Mouse (Mus musculus) frontal cortex, postnatal 10 days (tissue): Measurements from ENCODE around the gene Ntrk2.
A peak's percentile ranks its signal among the peaks of the same experiment; 100 is the strongest.
"Not testable (repeated sequence)": the region's sequence is repeated elsewhere in the genome, so short reads cannot be mapped to it uniquely, and the experiment has no call there.

Experiments used
- DNase-seq, 2 experiments: peaks; one replicate each; pipeline ENCODE4 v3.0.0; 2022; ENCODE audit warnings: low spot score in 2 of 2, mixed read lengths in 1 of 2

Gene Ntrk2

DNA sequence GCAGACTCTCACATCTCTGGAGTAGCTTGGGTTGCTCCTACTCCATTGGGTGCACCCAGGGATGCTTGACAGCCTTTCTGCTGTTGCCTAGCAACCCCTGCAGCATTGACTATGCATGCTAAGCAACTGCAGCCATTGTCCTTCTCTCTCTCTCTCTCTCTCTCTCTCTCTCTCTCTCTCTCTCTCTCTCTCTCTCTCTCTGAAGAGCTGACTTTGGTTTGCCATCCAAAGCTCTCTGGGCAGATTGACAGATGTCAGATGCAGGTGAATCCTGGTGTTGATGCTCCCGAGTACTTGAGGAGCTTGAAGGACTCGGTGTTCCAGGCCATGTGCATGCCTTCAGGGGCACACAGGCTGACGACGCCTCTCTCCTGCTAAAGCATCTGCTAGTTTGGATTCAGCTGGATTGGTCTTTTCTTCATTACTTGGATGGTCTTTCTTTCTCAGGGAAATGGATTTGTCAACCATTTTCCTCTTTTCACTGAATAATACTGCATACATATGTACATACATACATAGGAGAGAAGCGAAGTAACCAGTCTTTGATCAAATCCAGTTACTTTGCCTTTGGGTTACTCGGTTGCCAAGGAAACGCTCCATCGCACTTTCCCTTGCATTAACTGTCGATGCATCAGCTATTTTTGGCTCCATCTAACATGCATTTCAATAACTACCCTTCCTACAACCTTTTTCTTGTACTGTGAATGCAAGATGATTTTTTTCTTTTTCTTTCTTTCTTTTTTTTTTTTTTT lies 234.8 kb downstream of the Ntrk2 start:
- peak; percentile 66 to 69 for DNase-seq

DNA sequence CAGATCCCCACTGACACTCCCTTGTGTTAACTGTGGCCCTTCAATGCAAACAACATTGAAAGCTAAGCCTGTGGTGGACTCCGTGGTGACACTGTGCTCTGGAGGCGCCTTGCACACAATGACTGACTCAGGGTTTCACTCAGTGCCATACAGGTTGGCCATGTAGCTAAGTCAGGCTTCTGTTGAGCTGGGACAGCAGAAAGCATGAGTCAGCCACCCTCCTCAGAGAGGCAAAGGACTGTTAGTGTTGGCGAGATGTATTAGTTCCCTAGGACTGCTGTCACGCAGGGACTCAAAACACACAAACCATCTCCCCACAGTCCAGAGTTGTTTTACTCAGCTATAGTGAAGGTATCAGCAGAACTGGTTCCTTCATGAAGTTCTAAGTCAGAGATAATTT lies 245.8 kb downstream of the Ntrk2 start:
- no peak for DNase-seq

DNA sequence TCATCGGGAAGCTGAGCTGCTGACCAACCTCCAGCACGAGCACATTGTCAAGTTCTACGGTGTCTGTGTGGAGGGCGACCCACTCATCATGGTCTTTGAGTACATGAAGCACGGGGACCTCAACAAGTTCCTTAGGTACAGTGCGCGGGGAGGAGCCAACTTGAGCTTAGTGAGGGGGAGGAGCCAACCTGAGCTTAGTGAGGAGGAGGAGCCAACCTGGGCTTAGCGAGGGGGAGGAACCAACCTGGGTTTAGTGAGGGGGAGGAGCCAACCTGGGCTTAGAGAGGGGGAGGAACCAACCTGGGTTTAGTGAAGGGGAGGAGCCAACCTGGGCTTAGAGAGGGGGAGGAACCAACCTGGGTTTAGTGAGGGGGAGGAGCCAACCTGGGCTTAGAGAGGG lies 248.0 kb downstream of the Ntrk2 start:
- not testable (repeated sequence) for DNase-seq

DNA sequence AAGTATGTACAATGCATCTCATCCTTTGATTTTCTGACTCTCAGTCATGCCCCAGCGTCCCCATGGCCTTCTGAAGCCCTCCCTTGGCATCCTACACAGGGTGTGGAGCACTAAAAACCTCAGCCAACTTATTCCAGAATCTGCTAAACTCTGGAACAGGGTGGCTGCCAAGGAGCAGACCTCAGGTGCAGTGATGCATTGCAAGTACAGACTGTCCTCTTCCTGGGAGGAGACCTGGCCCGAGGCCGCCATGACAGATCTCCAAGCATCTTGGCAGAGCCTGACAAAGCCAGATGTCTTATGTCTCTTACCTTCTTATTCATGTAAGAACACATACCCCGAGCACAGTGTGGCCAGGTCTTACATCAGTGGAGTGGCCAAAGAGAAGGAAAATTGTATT lies 250.5 kb downstream of the Ntrk2 start:
- no peak for DNase-seq

DNA sequence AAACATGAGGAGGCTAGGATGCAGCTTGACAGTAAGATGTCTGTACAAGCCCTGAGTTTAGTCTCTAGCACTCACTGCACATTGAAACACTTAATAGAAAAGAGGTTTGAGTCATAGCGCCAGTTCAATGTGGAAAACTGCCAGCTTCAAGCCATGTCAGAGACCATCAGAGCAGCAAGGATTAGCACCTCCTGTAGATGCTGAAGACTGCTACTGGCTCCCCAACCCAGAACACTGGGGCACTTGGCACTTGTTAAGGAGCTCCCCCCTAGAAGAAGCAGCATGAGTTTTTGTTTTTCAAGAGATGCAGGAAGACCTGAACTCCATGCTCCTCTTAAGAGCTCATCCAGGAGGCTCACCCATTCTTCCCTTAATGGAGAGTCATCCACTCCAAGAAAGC lies 251.5 kb downstream of the Ntrk2 start:
- no peak for DNase-seq

- DNase-seq: no peak
Observed at GRCm38 (mm10) chr13:59059118-59059517, 252.7 kb downstream of the Ntrk2 start.

DNA sequence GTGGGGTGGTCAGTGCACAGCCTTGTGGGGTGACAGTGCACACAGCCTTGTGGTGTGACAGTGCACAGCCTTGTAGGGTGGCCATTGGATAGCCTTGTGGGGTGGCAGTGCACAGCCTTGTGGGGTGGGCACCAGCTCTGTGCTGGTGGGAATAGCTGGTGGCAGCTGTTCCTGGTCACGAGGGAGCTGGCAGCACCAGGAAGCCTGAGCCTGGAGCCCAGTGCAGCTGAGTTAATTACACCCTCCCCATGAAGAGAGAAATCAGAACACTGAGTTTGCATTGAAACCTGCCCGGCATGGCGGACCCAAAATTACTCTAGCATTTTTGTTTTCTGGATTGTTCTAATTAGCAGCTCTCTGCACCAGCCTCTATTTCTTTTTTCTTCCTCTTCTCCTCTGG lies 259.3 kb downstream of the Ntrk2 start:
- no peak for DNase-seq

GRCm38 (mm10) chr13:59073635-59074256 lies 267.4 kb downstream of the Ntrk2 start:
- peak; percentile 82 for DNase-seq

DNA sequence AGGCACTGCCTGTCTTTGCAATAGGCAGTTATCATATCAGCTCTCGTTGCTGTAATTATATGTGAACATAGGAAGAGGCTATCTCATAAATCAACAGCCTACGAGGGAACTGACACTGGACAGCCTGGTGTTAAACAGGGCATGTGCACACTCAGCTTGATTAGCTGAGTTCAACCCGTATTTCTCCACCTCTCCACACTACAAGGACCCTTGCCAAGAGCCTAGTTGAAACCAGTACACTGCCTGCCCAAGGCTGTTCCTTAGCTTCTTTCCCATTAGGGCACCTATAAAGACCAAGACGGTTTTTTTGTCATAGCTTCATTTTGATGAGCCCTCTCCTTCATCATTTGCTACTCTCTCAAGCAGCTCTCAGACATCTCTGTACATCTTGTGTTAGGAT lies 270.1 kb downstream of the Ntrk2 start:
- DNase-seq: no peak

DNA sequence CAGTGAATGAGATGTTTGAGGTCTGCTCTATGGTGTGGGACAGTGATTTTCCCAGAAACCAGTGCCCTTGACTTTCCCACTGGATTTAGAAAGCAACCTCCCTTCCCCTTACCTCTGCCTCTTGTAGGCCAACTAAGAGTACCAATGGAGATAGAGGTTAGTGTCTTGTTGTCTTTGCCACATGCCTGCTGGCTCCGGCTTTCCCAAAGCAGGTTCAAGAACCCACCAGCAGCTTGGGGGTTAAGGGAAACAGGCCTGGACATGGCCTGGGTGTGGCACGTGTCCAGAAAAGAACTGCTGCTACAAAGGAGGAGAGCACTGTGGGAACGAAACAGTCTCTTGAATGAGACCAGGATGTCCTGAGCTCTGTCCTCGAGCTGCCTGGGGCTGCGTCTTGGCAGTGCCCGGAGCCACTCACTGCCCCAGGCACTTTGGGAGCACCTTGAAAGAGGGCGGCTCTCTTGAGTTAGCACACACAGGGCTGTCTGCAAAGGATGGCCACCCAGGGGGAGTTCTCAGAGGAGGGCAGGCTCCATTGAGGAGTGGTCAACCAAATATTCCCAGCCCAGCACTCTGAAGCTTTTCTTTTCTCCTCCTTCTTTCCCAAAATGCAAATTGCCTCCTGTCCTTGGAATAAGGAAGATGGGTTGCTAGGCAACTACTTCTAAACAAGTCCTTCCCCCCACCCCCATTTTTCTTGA lies 273.5 kb downstream of the Ntrk2 start:
- DNase-seq: peak; percentile 38 to 67

DNA sequence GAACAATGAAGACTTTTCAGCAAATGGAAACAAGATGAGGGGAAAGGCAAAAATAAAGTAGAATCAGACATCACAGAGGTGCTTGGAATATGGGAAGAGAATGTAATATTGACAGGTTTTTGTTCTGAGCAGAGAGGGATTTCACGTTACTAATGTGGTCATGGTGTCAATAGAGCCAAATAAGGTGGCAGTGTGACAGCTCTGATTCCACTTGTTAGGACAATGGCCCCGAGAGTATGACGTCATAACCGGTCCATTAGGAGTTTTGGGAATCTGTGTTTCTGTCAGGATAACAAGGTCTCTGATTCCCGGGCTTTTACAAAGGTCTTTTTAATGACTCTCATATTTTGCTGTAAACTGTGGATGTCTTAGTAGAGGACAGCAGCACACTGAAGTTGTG lies 274.1 kb downstream of the Ntrk2 start:
- peak in 1 of 2 experiments; percentile 5 for DNase-seq

DNA sequence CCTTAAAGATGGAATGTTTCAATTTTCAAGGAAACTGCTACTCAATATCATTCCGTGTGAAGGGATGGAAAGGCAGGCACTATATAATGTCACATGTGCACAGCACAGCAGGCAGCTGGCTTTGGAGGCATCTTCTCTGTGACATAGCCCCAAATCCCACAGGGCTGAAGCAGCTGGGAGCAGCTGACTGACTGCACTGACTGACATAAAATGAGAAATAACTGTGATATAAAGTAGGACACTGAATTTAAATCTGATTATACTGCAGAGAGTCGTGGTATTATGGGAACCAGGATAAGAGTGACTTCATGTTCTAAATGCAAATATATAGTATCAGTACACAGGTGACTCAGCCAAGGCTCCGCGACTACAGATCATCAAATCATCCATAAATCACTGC lies 282.6 kb downstream of the Ntrk2 start:
- DNase-seq: peak in 1 of 2 experiments; percentile 11

DNA sequence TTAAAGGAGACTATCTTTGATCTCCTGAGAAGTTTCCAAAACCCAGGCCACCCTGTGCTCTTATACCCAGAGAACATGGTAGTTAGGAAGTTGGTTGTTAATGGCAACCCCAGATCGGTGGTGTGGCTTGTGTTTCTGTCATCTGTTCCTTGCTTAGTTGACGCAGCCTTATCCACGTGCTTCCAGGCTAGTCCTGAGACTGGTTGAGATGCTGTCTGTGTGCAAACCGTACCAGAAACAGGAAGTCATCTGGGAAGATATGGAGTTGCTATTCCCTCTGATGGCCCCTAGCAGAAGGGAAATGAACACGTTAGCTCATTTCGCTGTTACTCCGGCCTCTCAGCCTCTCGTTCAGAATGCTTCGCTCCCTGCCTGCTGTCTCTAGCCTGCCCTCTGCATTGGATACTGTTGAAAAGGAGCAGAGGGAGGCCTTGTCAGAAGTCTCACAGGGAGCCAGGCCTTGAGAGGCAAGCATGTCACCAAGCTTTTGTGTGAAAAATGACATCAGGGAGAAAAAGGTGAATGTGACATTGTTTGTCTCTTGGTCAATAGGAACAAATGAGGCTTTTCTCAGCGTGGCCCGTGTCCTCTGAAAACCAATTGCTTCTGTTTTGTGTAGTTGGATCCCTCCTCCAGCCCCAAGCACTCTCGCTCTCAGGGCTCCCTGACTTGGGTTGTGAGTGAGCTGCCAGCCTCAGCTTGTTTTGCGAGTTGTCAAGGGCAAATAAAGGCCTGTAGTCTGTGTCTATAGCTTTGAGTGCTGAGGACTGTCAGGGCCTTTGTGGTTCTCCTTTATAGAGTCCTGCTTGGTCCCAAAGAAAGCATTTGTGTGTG lies 285.0 kb downstream of the Ntrk2 start:
- DNase-seq: peak in 1 of 2 experiments; percentile 30

- no peak for DNase-seq
Observed at GRCm38 (mm10) chr13:59092045-59092857, 285.9 kb downstream of the Ntrk2 start.

GRCm38 (mm10) chr13:59092858-59093154 lies 286.4 kb downstream of the Ntrk2 start:
- peak; percentile 80 to 84 for DNase-seq

GRCm38 (mm10) chr13:59094722-59095121 lies 288.4 kb downstream of the Ntrk2 start:
- DNase-seq: no peak

GRCm38 (mm10) chr13:59095811-59096391 lies 289.5 kb downstream of the Ntrk2 start:
- no peak for DNase-seq

GRCm38 (mm10) chr13:59100086-59100485 lies 293.7 kb downstream of the Ntrk2 start:
- DNase-seq: no peak

DNA sequence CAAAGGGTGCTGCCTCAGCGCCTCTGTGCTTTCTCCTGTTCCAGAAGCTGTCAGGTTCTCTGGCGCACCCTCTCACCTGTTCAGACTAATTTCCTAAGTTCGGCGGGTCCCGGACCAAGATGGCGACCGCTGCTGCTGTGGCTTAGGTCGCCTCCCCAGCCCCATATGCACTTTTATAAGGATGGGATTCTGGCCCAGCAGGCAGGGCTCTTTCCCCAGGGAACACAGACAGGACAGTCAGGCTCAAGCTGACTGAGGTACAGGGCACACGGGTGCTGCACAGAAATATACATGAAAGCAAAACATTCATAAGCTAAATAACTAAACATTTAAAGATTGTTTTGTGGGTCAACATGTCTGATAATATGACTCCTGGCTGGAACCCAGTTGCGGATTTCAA lies 301.4 kb downstream of the Ntrk2 start:
- DNase-seq: not testable (repeated sequence)

DNA sequence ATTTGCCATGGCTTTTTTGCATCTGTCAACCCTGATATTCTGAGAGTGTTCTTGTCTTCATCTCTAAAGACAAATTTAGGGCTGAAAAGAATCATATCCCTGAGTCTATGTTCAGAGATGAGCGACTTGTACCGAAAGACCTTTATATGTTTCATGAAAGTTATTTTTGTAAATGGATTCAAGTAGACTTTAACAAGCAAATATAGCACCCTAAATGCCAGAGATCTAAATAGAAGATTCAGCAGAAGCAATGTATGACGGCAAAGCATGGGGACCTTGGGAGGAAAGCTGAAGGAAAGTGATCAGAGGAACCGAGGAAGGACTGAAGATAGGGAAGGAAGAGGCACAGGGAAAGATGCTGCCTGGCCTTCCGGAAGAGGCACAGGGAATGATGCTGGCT lies 303.7 kb downstream of the Ntrk2 start:
- DNase-seq: no peak

DNA sequence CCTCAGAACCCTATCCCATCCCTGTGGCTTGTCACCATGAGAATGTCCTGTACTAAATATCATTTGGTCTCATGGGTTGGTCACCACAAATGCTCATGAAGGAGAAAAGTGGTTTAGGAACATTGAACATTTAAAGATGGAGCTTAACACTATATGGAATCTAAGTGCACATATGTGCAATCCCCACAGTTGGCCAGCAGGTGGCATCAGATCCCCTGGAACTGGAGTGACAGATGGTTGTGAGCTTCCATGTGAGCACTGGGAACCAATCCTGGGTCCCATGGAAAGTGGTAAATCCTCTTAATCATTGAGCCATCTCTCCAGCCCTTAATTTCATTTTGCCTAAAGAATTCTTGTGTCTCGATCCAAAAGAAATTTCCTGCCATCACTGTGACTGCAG lies 308.3 kb downstream of the Ntrk2 start:
- no peak for DNase-seq
